Mouse (Mus musculus): Measurements from ENCODE around the gene Fam187b. TPM values are rescaled to one million over a fixed set of nuclear protein-coding genes. Genes with fewer than 3 reads are reported as not detected.

Gene Fam187b
- total and polyA plus RNA-seq, 3 experiments: not detected

DNA sequence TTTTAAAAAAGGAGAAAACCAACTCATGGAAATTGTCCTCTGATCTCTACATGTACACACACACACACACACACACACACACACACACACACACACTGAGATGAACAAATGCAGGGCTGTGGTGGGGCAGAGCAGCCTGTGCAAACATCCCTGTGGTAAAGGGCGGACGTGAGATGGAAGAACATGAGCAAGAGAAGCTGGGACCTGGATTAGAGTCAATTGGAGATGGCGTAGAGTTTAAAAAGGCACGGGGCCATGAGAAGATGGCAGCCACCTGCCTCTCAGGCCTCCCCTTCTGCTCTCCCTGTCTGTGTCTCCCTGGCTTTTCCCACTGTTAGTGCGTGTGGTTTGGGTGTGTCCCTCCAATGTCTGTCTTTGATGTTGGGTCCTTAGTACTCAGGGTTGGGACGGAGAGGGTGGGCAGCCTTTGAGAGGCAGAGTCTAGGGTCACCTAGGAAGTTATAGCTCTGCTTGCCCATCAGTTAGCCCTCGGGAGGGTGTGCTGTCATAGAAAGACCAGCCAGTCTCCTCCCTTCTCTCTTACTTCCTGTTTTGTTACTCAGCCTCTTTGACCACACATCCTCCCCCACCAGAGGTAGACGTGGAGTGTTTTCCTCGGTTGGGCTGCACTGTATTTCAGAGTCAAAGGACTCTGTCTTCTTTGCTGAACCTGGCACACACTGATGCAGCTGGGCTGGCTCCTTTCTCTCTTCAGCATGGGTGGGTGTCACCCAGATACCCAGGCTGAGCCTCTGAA is 60.0 kb downstream of the Fam187b start:
- peaks cover 14 to 33% of the 10 kb centered on the region in 2 experiments for H3K4me1 ChIP-seq (ENCODE audit: control insufficient read depth in 1 of 2, insufficient read depth in 2 of 2, low read length in 2 of 2)
- peak; percentile 81 for DNase-seq (ENCODE audit: low read depth, low spot score)
- peak overlapping the region; percentile 6 to 8; a peak in 2 of 4 replicates for H3K4me3 ChIP-seq (ENCODE audit: control insufficient read depth in 1 of 2, insufficient read depth in 1 of 2, low read depth in 2 of 2, low read length in 2 of 2)
- H3K27me3 ChIP-seq (ENCODE audit: control insufficient read depth in 1 of 2, insufficient read depth in 2 of 2, low read length in 2 of 2): no peaks in the 10 kb centered on the region
- peaks cover 0 to 20% of the 10 kb centered on the region in 2 experiments; a peak in 2 of 4 replicates for H3K36me3 ChIP-seq (ENCODE audit: control insufficient read depth in 1 of 2, insufficient read depth in 2 of 2, low read length in 2 of 2)
- H3K9ac ChIP-seq (ENCODE audit: control insufficient read depth, low read depth, low read length, poor library complexity, severe bottlenecking): peak overlapping the region; percentile 70
- peak overlapping the region; percentile 91 for H3K27ac ChIP-seq (ENCODE audit: control insufficient read depth, low read depth, low read length)
- no peaks in the 10 kb centered on the region for H3K9me3 ChIP-seq (replicated peaks; ENCODE audit: insufficient read depth, low read length)
- no peaks in the 10 kb centered on the region; the same call in 1 of the 2 replicates for H3K79me2 ChIP-seq (ENCODE audit: control insufficient read depth, insufficient read depth, low read length, poor library complexity)
- TF ChIP-seq HCFC1 (IDR thresholded peaks at IDR 0.05; ENCODE audit: low read depth, low read length) (0 out of 2 replicates have a peak, but pooled peaks have one; percentile 25), ETS1 (IDR thresholded peaks at IDR 0.05; ENCODE audit: low read depth, low read length) (peak; percentile 37; the same call in 1 of the 2 replicates), NRF1 (IDR thresholded peaks at IDR 0.05; ENCODE audit: insufficient read depth, low read depth, low read length, poor library complexity, severe bottlenecking) (no peak), ZC3H11A (IDR thresholded peaks at IDR 0.05; ENCODE audit: low read depth, low read length) (no peak), MEF2A (IDR thresholded peaks at IDR 0.05; ENCODE audit: extremely low read depth, insufficient replicate concordance, low read depth, low read length, poor library complexity, severe bottlenecking) (no peak), GABPA (IDR thresholded peaks at IDR 0.05; ENCODE audit: low read depth, low read length) (no peak), UBTF (IDR thresholded peaks at IDR 0.05; ENCODE audit: borderline replicate concordance, insufficient read depth, low read depth, low read length) (no peak), MAFK (IDR thresholded peaks at IDR 0.05; ENCODE audit: borderline replicate concordance, low read depth, low read length) (no peak), CTCF (IDR thresholded peaks at IDR 0.05 in 2 of 3, conservative IDR thresholded peaks at IDR 0.05 in 1 of 3; ENCODE audit: control insufficient read depth in 1 of 3, insufficient read depth in 1 of 3, low read depth in 2 of 3, low read length in 3 of 3, poor library complexity in 1 of 3, severe bottlenecking in 1 of 3) (no peak), POLR2AphosphoS5 (IDR thresholded peaks at IDR 0.05; ENCODE audit: borderline replicate concordance, low read depth, low read length) (no peak), JUND (IDR thresholded peaks at IDR 0.05; ENCODE audit: low read depth, low read length) (no peak), POLR2A (IDR thresholded peaks at IDR 0.05; ENCODE audit: control insufficient read depth in 1 of 2, insufficient read depth in 1 of 2, low read depth in 1 of 2, low read length in 2 of 2, poor library complexity in 1 of 2) (peak in 1 of 2 experiments; percentile 43; a peak in 1 of 4 replicates), SMC3 (IDR thresholded peaks at IDR 0.05; ENCODE audit: low read depth, low read length) (no peak), TBP (IDR thresholded peaks at IDR 0.05; ENCODE audit: low read depth, low read length) (0 out of 2 replicates have a peak, but pooled peaks have one; percentile 12), ZKSCAN1 (IDR thresholded peaks at IDR 0.05; ENCODE audit: low read depth, low read length) (no peak), ELF1 (IDR thresholded peaks at IDR 0.05; ENCODE audit: low read depth, low read length) (peak; percentile 72), CHD2 (IDR thresholded peaks at IDR 0.05; ENCODE audit: low read length) (no peak; the same call in 1 of the 2 replicates), TCF12 (IDR thresholded peaks at IDR 0.05; ENCODE audit: low read depth, low read length) (no peak), KAT2A (conservative IDR thresholded peaks at IDR 0.05; ENCODE audit: low read depth, low read length) (no peak), USF1 (IDR thresholded peaks at IDR 0.05; ENCODE audit: low read depth, low read length) (peak; percentile 29; the same call in 1 of the 2 replicates), MAZ (IDR thresholded peaks at IDR 0.05; ENCODE audit: low read depth, low read length) (0 out of 2 replicates have a peak, but pooled peaks have one; percentile 18), RAD21 (IDR thresholded peaks at IDR 0.05; ENCODE audit: low read depth, low read length) (no peak), POLR2AphosphoS2 (IDR thresholded peaks at IDR 0.05; ENCODE audit: low read length) (no peak), MYB (IDR thresholded peaks at IDR 0.05; ENCODE audit: low read depth, low read length) (no peak), MYC (IDR thresholded peaks at IDR 0.05; ENCODE audit: low read depth, low read length) (no peak), USF2 (IDR thresholded peaks at IDR 0.05; ENCODE audit: borderline replicate concordance in 1 of 2, insufficient read depth in 1 of 2, low read depth in 1 of 2, low read length in 2 of 2) (no peak), NELFE (IDR thresholded peaks at IDR 0.05; ENCODE audit: low read depth, low read length) (no peak; the same call in 1 of the 2 replicates), TAL1 (IDR thresholded peaks at IDR 0.05; ENCODE audit: low read length) (no peak), E2F4 (IDR thresholded peaks at IDR 0.05; ENCODE audit: borderline replicate concordance, low read depth, low read length) (no peak), ZMIZ1 (IDR thresholded peaks at IDR 0.05; ENCODE audit: low read depth, low read length) (no peak), ZNF384 (IDR thresholded peaks at IDR 0.05; ENCODE audit: low read depth, low read length) (no peak), GATA1 (IDR thresholded peaks at IDR 0.05; ENCODE audit: low read depth, low read length) (peak; percentile 31; the same call in 1 of the 2 replicates), SIN3A (IDR thresholded peaks at IDR 0.05; ENCODE audit: low read length) (peak; percentile 68), RCOR1 (IDR thresholded peaks at IDR 0.05; ENCODE audit: low read depth, low read length) (no peak), CHD1 (IDR thresholded peaks at IDR 0.05; ENCODE audit: low read depth, low read length) (no peak), MAX (IDR thresholded peaks at IDR 0.05; ENCODE audit: low read length) (no peak)

Data from MEL (cell line).